Mouse (Mus musculus) liver, embryonic 16.5 days (tissue): ENCODE results near the gene Masp2. TPM values are rescaled to one million over a fixed set of nuclear protein-coding genes. Genes with fewer than 3 reads are reported as not detected.

Experiments
- ATAC-seq: fragments of 200-750 bp; cut with Nextera tagmentation; 2 replicates; pipeline ENCODE4 v1.8.0; 2017; ENCODE audit warnings: low read depth, mild to moderate bottlenecking, moderate number of reproducible peaks, moderate library complexity
- H3K27ac ChIP-seq: fragments of 300-500 bp; sonication (generic); 2 replicates; pipeline ENCODE4 v1.5.1; 2014; ENCODE audit warnings: mild to moderate bottlenecking, low read length
- H3K27me3 ChIP-seq: fragments of 300-500 bp; sonication (generic); 2 replicates; pipeline ENCODE4 v1.6.1; 2014; ENCODE audit warnings: low read depth, low read length, mixed read lengths; ENCODE audit not compliant: control insufficient read depth, insufficient read depth
- H3K36me3 ChIP-seq: fragments of 300-500 bp; sonication (generic); 2 replicates; pipeline ENCODE4 v1.6.1; 2014; ENCODE audit warnings: mild to moderate bottlenecking; ENCODE audit not compliant: control insufficient read depth, insufficient read depth
- H3K4me1 ChIP-seq: fragments of 300-500 bp; sonication (generic); 2 replicates; pipeline ENCODE4 v1.6.1; 2014; ENCODE audit warnings: low read depth, low read length, mixed read lengths; ENCODE audit not compliant: control insufficient read depth
- H3K4me2 ChIP-seq: fragments of 300-500 bp; sonication (generic); 2 replicates; pipeline ENCODE4 v1.6.1; 2014; ENCODE audit warnings: low read depth, low read length, mixed read lengths
- H3K4me3 ChIP-seq: fragments of 300-500 bp; sonication (generic); 2 replicates; pipeline ENCODE4 v1.5.1; 2014; ENCODE audit warnings: low read depth, mild to moderate bottlenecking, low read length
- H3K9ac ChIP-seq: fragments of 300-500 bp; sonication (generic); 2 replicates; pipeline ENCODE4 v1.6.1; 2014; ENCODE audit warnings: low read depth, low read length
- H3K9me3 ChIP-seq: fragments of 300-500 bp; sonication (generic); replicated peaks from 2 replicates; pipeline ENCODE4 v1.6.1; 2016; ENCODE audit warnings: low read length; ENCODE audit not compliant: control insufficient read depth
- WGBS: fragments of 180-500 bp; shearing (Covaris S2); extraction: QIAGEN DNeasy Blood & Tissue Kit; methylation state at CpG from one replicate; pipeline ENCODE4 v1.1.7; 2014; ENCODE audit not compliant: insufficient replicate concordance; 5-methylcytosine and 5-hydroxymethylcytosine counted together
- polyA plus RNA-seq: library from polyadenylated mRNA; unstranded; fragments of >200 nt; fragmentation: Nextera tagmentation; extraction: Ambion mirVana; gene quantifications from 2 replicates; pipeline ENCODE4 v1.2.1, GENCODE M21; 2015

The Masp2 gene
- polyA plus RNA-seq, 1 experiment from 2014 or later = 65.9 TPM

DNA sequence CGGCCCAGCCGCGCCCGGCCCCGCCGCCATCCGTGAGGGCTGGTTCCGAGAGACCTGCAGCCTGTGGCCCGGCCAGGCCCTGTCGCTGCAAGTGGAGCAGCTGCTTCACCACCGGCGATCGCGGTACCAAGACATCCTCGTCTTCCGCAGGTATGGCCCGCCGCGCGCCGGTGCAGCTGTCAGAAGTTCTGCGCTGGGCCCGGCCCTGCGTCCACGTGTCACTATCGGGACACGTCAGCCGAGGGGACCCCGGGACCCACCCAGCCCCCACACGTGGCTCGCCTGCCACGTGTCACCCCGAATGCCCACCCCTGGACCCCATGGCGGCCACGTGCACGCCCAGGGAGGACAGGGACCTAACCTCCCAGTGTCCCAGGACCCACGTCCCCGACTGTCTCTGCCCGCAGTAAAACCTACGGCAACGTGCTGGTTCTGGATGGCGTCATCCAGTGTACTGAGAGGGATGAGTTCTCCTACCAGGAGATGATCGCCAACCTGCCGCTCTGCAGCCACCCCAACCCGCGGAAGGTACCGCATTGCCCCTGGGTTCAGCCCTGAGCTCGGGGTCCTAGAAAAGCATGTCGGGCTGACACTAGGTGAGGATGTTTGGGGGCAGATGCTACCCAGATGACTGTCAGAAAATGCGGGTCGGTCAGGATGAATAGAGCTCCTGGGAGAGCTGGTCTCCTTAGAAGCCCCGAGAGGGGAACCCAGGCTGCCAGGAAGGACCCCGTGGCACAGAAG is 10.5 kb upstream of the Masp2 start:
- Histone ChIP-seq H3K9me3 (no peaks in the 10 kb centered on the region), H3K4me1 (peaks cover 19% of the 10 kb centered on the region), H3K36me3 (peaks cover 27% of the 10 kb centered on the region), H3K9ac (peak overlapping the region; percentile 75), H3K27me3 (no peaks in the 10 kb centered on the region), H3K4me2 (peak overlapping the region; percentile 93), H3K27ac (0 out of 2 replicates have a peak overlapping the region, but pooled peaks have one; percentile 12), H3K4me3 (peak overlapping the region; percentile 83)
- under 1% methylated on average over 53 of the region's 53 CpGs for WGBS
- ATAC-seq = peak; percentile 25

- H3K4me2 ChIP-seq = no peak overlapping the region
- H3K4me1 ChIP-seq = peaks cover 19% of the 10 kb centered on the region
- H3K27me3 ChIP-seq = no peaks in the 10 kb centered on the region
- no peak overlapping the region for H3K9ac ChIP-seq
- H3K9me3 ChIP-seq = no peaks in the 10 kb centered on the region
- no peak overlapping the region for H3K4me3 ChIP-seq
- H3K27ac ChIP-seq = no peak overlapping the region
- ATAC-seq = no peak
- 89% methylated on average over 11 of the region's 11 CpGs for WGBS
- H3K36me3 ChIP-seq = peaks cover 29% of the 10 kb centered on the region
Measured at GRCm38 (mm10) chr4:148593996-148594395, 8.4 kb upstream of the Masp2 start.

- Histone ChIP-seq H3K4me1 (peaks cover 16% of the 10 kb centered on the region), H3K4me2 (no peak overlapping the region), H3K9ac (no peak overlapping the region), H3K36me3 (peaks cover 29% of the 10 kb centered on the region), H3K27me3 (no peaks in the 10 kb centered on the region), H3K9me3 (no peaks in the 10 kb centered on the region), H3K4me3 (no peak overlapping the region), H3K27ac (no peak overlapping the region)
- no peak for ATAC-seq
- WGBS = 76% methylated on average over 6 of the region's 6 CpGs
Measured at GRCm38 (mm10) chr4:148595916-148596315, 6.4 kb upstream of the Masp2 start.

DNA sequence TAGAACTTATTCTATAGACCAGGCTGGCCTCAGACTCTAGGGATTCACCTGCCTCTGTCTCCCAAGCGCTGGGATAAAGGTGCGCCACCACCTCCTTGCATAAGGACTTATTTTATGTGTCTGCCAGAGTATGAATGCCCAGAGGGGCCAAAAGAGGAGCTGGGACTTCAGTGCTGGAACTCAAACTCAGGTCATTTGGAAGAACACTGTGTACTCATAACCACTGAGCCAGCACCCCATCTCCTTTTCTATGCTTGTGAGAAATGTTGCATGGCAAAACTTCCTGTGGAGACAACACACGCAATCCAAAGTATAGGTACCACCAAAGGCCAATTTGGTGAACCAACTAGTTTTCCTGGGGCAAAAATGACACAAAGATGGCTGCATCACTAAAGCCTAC is 5.6 kb upstream of the Masp2 start:
- WGBS = 86% methylated on average over 3 of the region's 3 CpGs
- H3K36me3 ChIP-seq = peaks cover 29% of the 10 kb centered on the region
- no peaks in the 10 kb centered on the region for H3K9me3 ChIP-seq
- H3K4me3 ChIP-seq = no peak overlapping the region
- no peak for ATAC-seq
- H3K27ac ChIP-seq = no peak overlapping the region
- H3K27me3 ChIP-seq = no peaks in the 10 kb centered on the region
- H3K4me1 ChIP-seq = peaks cover 17% of the 10 kb centered on the region
- H3K4me2 ChIP-seq = no peak overlapping the region
- H3K9ac ChIP-seq = no peak overlapping the region

DNA sequence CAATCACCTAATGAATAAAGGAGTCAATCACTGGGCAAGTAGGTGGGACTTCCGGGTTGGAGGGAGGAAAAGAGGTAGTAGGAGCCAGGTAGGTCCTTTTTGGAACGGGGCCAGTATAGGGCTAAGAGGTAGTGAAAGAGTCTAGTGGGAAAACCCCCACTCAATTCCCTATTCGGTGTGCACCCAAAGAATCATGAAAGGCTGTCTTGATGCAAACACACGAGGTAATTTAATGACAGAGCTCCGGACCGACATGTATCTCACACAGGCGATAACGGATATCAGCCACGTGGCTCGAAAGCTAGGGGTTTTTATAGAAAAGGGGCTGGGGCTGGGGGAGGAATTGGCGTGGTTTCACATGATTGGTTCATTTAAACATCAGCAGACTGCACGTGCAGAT is 3.5 kb upstream of the Masp2 start:
- no peak for ATAC-seq
- H3K4me3 ChIP-seq = no peak overlapping the region
- H3K27me3 ChIP-seq = no peaks in the 10 kb centered on the region
- peaks cover 8% of the 10 kb centered on the region for H3K4me1 ChIP-seq
- H3K36me3 ChIP-seq = peaks cover 22% of the 10 kb centered on the region
- H3K27ac ChIP-seq = no peak overlapping the region
- no peaks in the 10 kb centered on the region for H3K9me3 ChIP-seq
- 83% methylated on average over 12 of the region's 12 CpGs for WGBS
- no peak overlapping the region for H3K9ac ChIP-seq
- H3K4me2 ChIP-seq = no peak overlapping the region

DNA sequence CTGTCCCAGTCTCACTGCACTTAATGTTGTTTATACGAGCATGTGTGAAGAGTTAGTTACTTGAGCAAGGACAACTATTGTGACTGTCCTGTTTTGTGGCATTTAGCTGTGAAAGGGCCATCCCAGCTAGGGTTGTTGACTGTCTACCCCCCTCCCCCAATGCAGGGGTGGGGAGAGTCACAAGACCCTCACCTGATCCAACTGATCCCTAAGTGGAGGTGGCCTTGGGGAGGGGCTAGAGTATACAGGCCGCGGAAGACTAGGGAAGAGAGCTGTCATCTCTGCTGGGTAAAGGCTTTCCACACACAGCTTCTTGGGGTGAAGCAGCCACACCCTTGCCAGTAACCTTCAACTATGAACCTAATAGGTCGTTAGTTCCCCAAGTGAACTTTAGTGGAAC is 2.0 kb upstream of the Masp2 start:
- H3K27me3 ChIP-seq = no peaks in the 10 kb centered on the region
- no peaks in the 10 kb centered on the region for H3K9me3 ChIP-seq
- H3K27ac ChIP-seq = no peak overlapping the region
- no peak overlapping the region for H3K4me3 ChIP-seq
- no peak for ATAC-seq
- peaks cover 8% of the 10 kb centered on the region for H3K4me1 ChIP-seq
- H3K4me2 ChIP-seq = no peak overlapping the region
- H3K36me3 ChIP-seq = peaks cover 11% of the 10 kb centered on the region
- no peak overlapping the region for H3K9ac ChIP-seq
- WGBS = 65% methylated on average over 4 of the region's 4 CpGs

- Histone ChIP-seq H3K9me3 (no peaks in the 10 kb centered on the region), H3K4me3 (no peak overlapping the region), H3K4me2 (no peak overlapping the region), H3K36me3 (peaks cover under 1% of the 10 kb centered on the region), H3K27ac (no peak overlapping the region), H3K27me3 (no peaks in the 10 kb centered on the region), H3K4me1 (peaks cover 8% of the 10 kb centered on the region), H3K9ac (no peak overlapping the region)
- WGBS = 39% methylated on average over 4 of the region's 4 CpGs
- no peak for ATAC-seq
Measured at GRCm38 (mm10) chr4:148601871-148602270, 483 bp upstream of the Masp2 start.

DNA sequence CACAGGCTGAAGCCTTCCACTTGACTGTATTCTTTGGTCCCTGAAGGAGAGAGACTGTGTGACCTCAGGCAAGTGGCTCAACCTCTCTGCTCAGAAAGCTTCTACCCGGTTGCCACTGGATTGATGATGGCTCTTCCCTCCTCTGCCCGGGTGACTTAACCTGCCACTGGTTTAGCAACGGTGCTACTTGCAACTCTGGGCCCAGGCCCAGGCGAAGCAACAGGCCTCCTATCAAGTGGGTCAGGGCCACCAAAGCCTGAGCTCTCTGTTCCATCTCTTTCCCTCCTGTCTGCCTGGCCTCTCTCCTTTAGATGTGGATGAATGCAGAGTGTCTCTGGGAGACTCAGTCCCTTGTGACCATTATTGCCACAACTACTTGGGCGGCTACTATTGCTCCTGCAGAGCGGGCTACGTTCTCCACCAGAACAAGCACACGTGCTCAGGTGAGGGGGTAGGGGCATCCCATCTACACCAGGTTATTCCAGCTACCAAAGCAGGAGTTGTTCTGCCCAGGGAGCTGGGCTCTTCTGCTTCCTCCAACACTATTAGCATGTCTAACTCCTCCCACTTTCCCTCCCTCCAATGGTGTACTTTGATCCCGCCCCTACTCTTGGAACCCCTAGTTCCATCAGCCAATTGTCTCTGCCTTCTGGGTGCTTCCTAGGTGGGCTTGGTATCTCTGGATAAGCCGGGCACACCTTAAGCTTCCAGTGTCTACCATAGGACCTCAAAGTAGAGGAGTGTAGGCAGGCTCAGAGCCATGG is 1.2 kb downstream of the Masp2 start:
- Histone ChIP-seq H3K4me3 (peak overlapping the region; percentile 46), H3K4me1 (peaks cover 8% of the 10 kb centered on the region), H3K9ac (peak overlapping the region; percentile 31; the same call in 1 of the 2 replicates), H3K4me2 (peak overlapping the region; percentile 40), H3K9me3 (no peaks in the 10 kb centered on the region), H3K27me3 (no peaks in the 10 kb centered on the region), H3K36me3 (no peaks in the 10 kb centered on the region), H3K27ac (no peak overlapping the region)
- ATAC-seq = no peak; the same call in 1 of the 2 replicates
- WGBS = 69% methylated on average over 10 of the region's 10 CpGs

- no peaks in the 10 kb centered on the region for H3K27me3 ChIP-seq
- H3K4me1 ChIP-seq = peaks cover 8% of the 10 kb centered on the region
- no peaks in the 10 kb centered on the region for H3K9me3 ChIP-seq
- no peak overlapping the region for H3K4me3 ChIP-seq
- H3K4me2 ChIP-seq = peak overlapping the region; percentile 40; the same call in 1 of the 2 replicates
- 66% methylated on average over 7 of the region's 7 CpGs for WGBS
- no peaks in the 10 kb centered on the region for H3K36me3 ChIP-seq
- ATAC-seq = no peak
- no peak overlapping the region for H3K27ac ChIP-seq
- no peak overlapping the region for H3K9ac ChIP-seq
Measured at GRCm38 (mm10) chr4:148604141-148604540, 1.8 kb downstream of the Masp2 start.
